Mouse (Mus musculus) heart, postnatal 25 days (tissue): ENCODE results near the gene Fcer1g. TPM values are rescaled to one million over a fixed set of nuclear protein-coding genes. Genes with fewer than 3 reads are reported as not detected.

ENCODE experiments used
- DNase-seq: peaks from one replicate; pipeline ENCODE4 v3.0.0; 2022; ENCODE audit warnings: low spot score
- intact Hi-C: fragments of 180-260 bp; cut with DNase I; formaldehyde crosslinking; loops from one replicate; pipeline ENCODE4 v1.15.1; 2025
- total RNA-seq, 2 experiments: library from RNA; stranded (reverse); gene quantifications; 2 replicates each; pipeline ENCODE4 v1.2.3; 2021

The Fcer1g gene
- total RNA-seq, 2 experiments from 2014 or later, result 11.0 to 12.9 TPM

- intact Hi-C loops, result no loop called here
These were observed 34.2 kb upstream of the Fcer1g start for GRCm38 (mm10) chr1:171268341-171268740.

GRCm38 (mm10) chr1:171265971-171266744 lies 32.0 kb upstream of the Fcer1g start:
- intact Hi-C loops, result no loop called here
- DNase-seq, result no peak

More at GRCm38 (mm10) chr1:171268341-171268740, 34.2 kb upstream of the Fcer1g start:
- DNase-seq, result no peak

- intact Hi-C loops, result no loop called here
- no peak for DNase-seq
These were observed 29.7 kb upstream of the Fcer1g start for GRCm38 (mm10) chr1:171263666-171264461.

DNA sequence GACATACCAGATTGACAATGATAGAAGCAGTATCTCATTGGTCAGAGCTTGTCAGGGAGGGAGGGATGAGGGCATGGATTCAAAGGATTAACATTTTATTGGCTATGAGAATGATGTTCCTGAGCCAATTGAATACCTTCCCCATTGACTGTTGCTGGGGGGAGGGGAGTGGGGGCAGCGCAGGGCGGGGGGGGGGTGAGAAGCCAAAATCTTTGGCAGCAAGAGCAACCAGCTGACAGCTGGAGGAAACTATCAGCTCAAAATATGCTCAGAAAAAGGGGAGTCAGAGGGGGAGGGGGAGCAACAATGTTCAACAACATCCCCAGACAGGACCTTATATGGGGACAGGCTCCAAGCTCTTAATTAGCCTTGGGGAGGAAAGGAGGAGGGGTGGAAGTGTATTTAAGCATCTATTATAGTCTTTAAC lies 29.0 kb upstream of the Fcer1g start:
- DNase-seq, result no peak
- intact Hi-C loops, result no loop called here

GRCm38 (mm10) chr1:171262594-171263130 lies 28.5 kb upstream of the Fcer1g start:
- DNase-seq, result peak; percentile 55
- intact Hi-C loops, result no loop called here

GRCm38 (mm10) chr1:171260316-171260715 lies 26.2 kb upstream of the Fcer1g start:
- DNase-seq, result no peak
- intact Hi-C loops, result no loop called here

DNA sequence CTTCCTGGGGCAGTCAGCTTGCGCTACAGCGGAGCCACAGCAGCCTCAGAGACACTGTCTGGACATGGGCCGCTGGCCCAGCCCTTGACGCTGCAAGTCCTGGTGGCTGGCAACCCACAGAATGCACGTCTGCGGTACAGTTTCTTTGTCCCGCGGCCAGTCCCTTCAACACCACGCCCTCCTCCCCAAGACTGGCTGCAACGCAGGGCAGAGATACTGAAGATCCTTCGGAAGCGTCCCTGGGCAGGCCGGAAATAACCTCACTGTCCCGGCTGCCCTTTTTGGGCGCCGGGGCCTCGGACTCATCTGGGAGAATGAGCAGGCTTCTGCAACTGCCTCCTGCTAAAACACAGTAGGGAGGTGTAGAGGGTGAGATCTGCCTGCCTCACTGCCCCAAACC lies 24.8 kb upstream of the Fcer1g start:
- no peak for DNase-seq
- intact Hi-C loops, result no loop called here

DNA sequence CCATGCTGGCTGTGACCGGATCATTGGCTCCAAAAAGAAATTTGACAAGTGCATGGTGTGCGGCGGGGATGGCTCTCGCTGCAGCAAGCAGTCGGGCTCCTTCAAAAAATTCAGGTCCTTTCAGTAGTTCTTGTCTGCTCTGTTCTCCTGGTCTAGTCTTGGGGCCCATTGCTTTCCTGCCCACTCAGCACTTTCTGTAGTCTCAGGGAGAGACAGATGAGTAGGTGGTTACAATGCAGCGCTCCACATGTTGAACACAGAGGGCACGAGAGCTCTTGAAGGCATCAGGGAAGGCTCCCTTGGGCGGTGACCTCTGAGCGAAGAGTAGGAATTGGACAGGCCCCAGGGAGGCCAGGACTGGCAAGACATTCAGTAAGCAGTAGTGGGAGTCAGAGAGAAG lies 23.6 kb upstream of the Fcer1g start:
- DNase-seq, result no peak
- intact Hi-C loops, result loop anchor here (2.0 kb wide), 2 partner anchors 31 to 139 kb away; no protein-coding TSS in a partner anchor

DNA sequence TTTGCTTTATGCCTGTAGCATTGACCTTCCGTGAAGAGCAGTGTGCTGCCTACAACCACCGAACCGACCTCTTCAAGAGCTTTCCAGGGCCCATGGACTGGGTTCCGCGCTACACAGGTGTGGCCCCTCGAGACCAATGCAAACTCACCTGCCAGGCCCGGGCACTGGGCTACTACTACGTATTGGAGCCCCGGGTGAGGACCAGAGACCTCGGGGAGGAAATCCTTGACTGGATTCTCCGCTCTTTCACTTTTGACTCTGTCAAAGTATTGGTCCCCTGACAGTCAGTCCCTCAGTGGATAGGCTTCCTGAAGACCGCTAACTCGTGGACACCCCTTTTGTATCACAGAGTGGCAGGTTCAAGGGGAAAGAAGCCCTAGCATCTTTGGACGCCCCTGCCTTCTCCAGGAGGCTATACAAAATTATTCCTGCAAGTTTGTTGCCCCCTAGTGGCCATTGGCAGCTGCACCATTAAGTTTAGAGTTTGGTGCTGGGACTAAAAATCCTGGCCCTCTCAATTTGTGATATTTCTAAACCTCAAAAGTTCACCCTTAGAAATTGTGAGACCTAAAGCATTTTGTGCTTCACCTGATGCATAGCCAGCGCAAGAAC lies 22.9 kb upstream of the Fcer1g start:
- no peak for DNase-seq
- intact Hi-C loops, result loop anchor here (2.0 kb wide), 2 partner anchors 30 to 138 kb away; no protein-coding TSS in a partner anchor

GRCm38 (mm10) chr1:171256095-171256818 lies 22.1 kb upstream of the Fcer1g start:
- no peak for DNase-seq
- intact Hi-C loops, result loop anchor here (2.0 kb wide), 2 partner anchors 29 to 137 kb away; no protein-coding TSS in a partner anchor

- intact Hi-C loops, result no loop called here
- DNase-seq, result no peak
These were observed 18.2 kb upstream of the Fcer1g start for GRCm38 (mm10) chr1:171252415-171252814.

- DNase-seq, result no peak
- intact Hi-C loops, result no loop called here
These were observed 17.6 kb upstream of the Fcer1g start for GRCm38 (mm10) chr1:171251594-171252324.

DNA sequence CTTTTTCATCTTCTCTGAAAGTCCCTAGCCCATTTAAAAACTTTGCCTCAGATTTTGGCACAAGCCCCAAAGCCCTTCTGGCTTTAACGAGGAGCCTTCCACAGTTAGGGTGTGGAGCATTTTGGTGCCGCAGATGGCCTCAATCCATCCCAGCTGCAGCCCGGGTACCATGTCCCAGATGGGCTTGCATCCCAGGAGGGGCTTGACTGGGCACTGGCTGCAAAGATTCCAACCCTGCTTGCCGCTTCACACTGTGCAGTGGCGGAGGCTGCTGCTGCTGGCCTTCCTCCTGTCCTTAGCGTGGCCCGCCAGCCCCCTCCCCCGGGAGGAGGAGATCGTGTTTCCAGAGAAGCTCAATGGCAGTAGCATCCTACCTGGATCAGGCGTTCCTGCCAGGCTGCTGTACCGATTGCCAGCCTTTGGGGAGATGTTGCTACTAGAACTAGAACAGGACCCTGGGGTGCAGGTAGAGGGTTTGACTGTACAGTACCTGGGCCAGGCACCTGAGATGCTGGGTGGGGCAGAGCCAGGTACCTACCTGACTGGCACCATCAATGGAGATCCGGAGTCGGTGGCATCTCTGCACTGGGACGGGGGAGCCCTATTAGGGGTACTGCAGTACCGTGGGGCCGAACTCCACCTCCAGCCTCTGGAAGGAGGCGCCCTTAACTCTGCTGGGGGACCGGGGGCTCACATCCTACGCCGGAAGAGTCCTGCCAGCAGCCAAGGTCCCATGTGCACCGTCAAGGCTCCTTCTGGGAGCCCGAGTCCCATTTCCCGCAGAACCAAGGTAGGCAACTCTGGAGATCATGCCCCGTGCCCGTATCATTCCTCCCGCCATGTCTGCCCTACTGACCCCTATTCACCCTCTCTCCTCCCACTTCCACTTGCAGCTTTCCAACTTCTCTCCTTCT lies 16.8 kb upstream of the Fcer1g start, which contains the start of gene Ndufs2:
Gene Ndufs2 (minus strand): TSS at position 709 of the 914 bp plus-strand sequence.
- intact Hi-C loops, result no loop called here
- DNase-seq, result no peak

DNA sequence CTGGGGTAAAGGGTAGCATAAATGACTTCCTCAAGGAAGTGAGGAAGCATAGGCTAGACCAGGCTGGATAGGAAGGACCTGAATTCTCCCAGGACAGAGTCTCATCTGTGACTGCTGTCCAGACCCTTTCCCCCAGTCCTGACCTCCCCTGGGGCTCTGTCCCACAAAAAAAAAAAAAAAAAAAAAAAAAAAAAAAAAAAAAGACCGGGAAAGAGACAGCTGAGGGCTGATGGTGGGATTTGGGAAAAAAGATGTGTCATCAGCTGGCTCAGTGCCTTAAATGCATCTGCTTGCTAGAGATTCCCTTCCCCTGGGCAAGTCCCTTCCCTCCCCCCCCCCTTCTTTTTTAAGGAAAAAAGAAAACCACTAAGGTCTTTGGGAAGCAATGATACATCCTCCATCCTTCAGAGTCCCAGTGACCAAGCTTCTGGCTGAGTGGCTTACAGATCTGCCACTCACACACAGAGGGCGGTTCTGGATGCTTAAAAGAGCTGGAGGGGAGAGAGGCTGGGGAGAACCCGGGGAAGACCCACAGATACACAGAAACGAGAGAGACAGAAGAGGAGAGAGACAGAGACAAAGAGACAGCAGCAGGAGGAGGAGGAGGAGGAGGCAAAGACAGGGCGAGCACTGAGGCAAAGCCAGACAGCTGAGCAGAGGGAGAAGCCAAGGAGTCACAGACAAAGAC lies 15.9 kb upstream of the Fcer1g start, which contains the start of gene Adamts4:
Gene Adamts4 (plus strand): TSS at position 509 of the 688 bp plus-strand sequence.
- peak; percentile 25 for DNase-seq
- intact Hi-C loops, result no loop called here

DNA sequence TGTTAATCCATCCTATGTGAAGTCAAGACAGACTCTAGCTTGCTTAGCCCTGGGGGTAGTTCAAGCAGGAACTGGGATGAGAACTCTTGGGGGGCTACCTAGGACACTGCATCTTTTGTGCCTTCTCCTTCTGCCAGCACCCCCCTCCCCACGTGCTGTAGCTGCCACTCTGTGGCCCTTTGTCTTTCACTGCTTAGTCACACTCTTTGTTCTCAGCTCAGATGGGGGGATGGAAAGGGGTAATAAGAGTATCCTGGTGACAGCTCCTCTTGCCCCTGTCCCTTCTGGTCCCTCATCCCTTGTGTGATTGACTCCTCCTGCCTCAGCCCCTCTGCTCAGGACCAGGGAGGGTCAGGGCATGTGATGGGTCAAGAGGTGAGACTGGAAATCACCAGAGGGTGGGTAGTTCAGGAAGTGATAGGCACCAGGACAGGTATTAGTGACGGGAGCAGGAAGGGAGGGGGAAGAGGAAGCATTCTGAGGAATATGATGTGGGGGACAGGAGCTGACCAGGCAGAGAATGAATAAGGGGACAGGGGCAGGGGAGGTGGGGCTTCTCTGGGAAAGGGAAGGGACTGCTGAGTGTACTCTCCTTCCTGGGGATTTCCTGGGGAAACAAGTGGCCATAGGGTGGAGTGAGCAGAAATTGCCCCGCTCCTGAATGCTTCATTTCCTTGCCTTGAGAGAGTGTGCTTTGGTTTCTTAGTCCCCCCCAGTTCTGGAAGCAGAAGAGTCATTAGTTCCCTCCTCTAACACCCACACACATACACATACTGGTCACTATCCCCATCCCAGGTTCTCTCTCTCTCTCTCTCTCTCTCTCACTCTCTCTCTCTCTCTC lies 14.4 kb upstream of the Fcer1g start:
- intact Hi-C loops, result no loop called here
- no peak for DNase-seq

- intact Hi-C loops, result loop anchor here (2.0 kb wide), 1 partner anchor 33 kb away; the partner anchor contains the start of gene Ppox
- DNase-seq, result no peak
These were observed 13.8 kb upstream of the Fcer1g start for GRCm38 (mm10) chr1:171247916-171248315.
